Mouse (Mus musculus) heart, embryonic 13.5 days (tissue): ENCODE measurements at regions not wholly inside any gene's neighbourhood (a gene's known extent, or its start where the extent isn't known, plus 50 kb on each side); places are given as distances from the start of the nearest gene placed in this dataset.

Experiments used
- ATAC-seq: fragments of 200-750 bp; cut with Nextera tagmentation; 2 replicates; pipeline ENCODE4 v1.8.0; 2017; ENCODE audit warnings: moderate TSS enrichment; ENCODE audit not compliant: insufficient number of reproducible peaks, low FRiP score, low TSS enrichment; ENCODE audit errors: extremely low read depth
- H3K27ac ChIP-seq: fragments of 300-500 bp; sonication (generic); replicated peaks from 2 replicates; pipeline ENCODE4 v1.5.1; 2015; ENCODE audit warnings: moderate library complexity, mild to moderate bottlenecking, inconsistent platforms
- H3K27me3 ChIP-seq: fragments of 300-500 bp; sonication (generic); replicated peaks from 2 replicates; pipeline ENCODE4 v1.6.1; 2015; ENCODE audit warnings: mild to moderate bottlenecking, inconsistent platforms
- H3K36me3 ChIP-seq: fragments of 300-500 bp; sonication (generic); 2 replicates; pipeline ENCODE4 v1.6.1; 2015; ENCODE audit warnings: mild to moderate bottlenecking, inconsistent platforms
- H3K4me1 ChIP-seq: fragments of 300-500 bp; sonication (generic); 2 replicates; pipeline ENCODE4 v1.6.1; 2015; ENCODE audit warnings: inconsistent platforms
- H3K4me2 ChIP-seq: fragments of 300-500 bp; sonication (generic); 2 replicates; pipeline ENCODE4 v1.6.1; 2015; ENCODE audit warnings: inconsistent platforms, mild to moderate bottlenecking, moderate library complexity
- H3K4me3 ChIP-seq: fragments of 300-500 bp; sonication (generic); 2 replicates; pipeline ENCODE4 v1.5.1; 2015; ENCODE audit warnings: moderate library complexity, mild to moderate bottlenecking, inconsistent platforms
- H3K9ac ChIP-seq: fragments of 300-500 bp; sonication (generic); 2 replicates; pipeline ENCODE4 v1.6.1; 2015; ENCODE audit warnings: inconsistent platforms, mild to moderate bottlenecking, moderate library complexity
- H3K9me3 ChIP-seq: fragments of 300-500 bp; sonication (generic); 2 replicates; pipeline ENCODE4 v1.6.1; 2016; ENCODE audit warnings: inconsistent platforms
- WGBS: fragments of 180-500 bp; shearing (Covaris S2); methylation state at CpG from one replicate; pipeline ENCODE4 v1.1.7; 2015; ENCODE audit warnings: mixed read lengths; 5-methylcytosine and 5-hydroxymethylcytosine counted together

- WGBS: 39% methylated on average over 2 of the region's 2 CpGs
These were observed 103.8 kb upstream of the Sh3bp4 start for GRCm38 (mm10) chr1:88966416-88966815.

GRCm38 (mm10) chr1:88968142-88968541 lies 102.1 kb upstream of the Sh3bp4 start:
- no peak overlapping the region for H3K4me2 ChIP-seq
- H3K4me3 ChIP-seq: no peak overlapping the region
- WGBS: 76% methylated on average over 7 of the region's 7 CpGs
- H3K4me1 ChIP-seq: peaks cover 9% of the 10 kb centered on the region; the same call in 1 of the 2 replicates
- no peaks in the 10 kb centered on the region for H3K9me3 ChIP-seq
- no peaks in the 10 kb centered on the region for H3K36me3 ChIP-seq
- H3K27me3 ChIP-seq: no peaks in the 10 kb centered on the region
- H3K9ac ChIP-seq: no peak overlapping the region
- no peak for ATAC-seq
- H3K27ac ChIP-seq: no peak overlapping the region

More at GRCm38 (mm10) chr1:88966416-88966815, 103.8 kb upstream of the Sh3bp4 start:
- Histone ChIP-seq H3K9ac (no peak overlapping the region), H3K27me3 (no peaks in the 10 kb centered on the region), H3K9me3 (no peaks in the 10 kb centered on the region), H3K4me1 (peaks cover 9% of the 10 kb centered on the region; the same call in 1 of the 2 replicates), H3K4me2 (no peak overlapping the region), H3K4me3 (no peak overlapping the region), H3K27ac (no peak overlapping the region), H3K36me3 (no peaks in the 10 kb centered on the region)
- no peak for ATAC-seq

DNA sequence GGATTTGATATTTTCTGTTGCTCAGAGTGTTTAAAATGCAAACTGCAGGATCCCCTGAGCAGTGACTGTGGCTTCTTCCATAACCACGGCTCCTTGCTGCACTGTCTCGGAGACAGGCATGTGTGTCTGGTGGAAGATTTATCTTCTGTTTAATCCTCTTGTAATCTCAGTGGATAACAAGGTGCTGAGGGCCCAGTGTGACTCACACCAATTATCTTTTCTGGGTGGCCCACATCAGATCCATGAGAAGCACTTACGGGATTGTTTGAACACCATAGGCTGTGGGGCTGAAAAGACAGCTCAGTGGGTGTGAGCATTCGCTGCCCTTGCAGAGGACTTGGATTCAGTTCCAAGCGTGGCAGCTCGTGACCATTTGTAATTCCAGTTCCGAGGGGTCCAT lies 101.2 kb upstream of the Sh3bp4 start:
- ATAC-seq: no peak

GRCm38 (mm10) chr1:88969630-88970029 lies 100.6 kb upstream of the Sh3bp4 start:
- no peak for ATAC-seq
- Histone ChIP-seq H3K4me1 (peaks cover 9% of the 10 kb centered on the region; the same call in 1 of the 2 replicates), H3K9me3 (no peaks in the 10 kb centered on the region), H3K9ac (no peak overlapping the region), H3K27ac (no peak overlapping the region), H3K27me3 (no peaks in the 10 kb centered on the region), H3K36me3 (no peaks in the 10 kb centered on the region), H3K4me2 (no peak overlapping the region), H3K4me3 (no peak overlapping the region)
- WGBS: 90% methylated on average over 3 of the region's 3 CpGs

More for the DNA sequence above, 101.2 kb upstream of the Sh3bp4 start:
- Histone ChIP-seq H3K4me3 (no peak overlapping the region), H3K4me1 (peaks cover 9% of the 10 kb centered on the region; the same call in 1 of the 2 replicates), H3K27me3 (no peaks in the 10 kb centered on the region), H3K36me3 (no peaks in the 10 kb centered on the region), H3K9ac (no peak overlapping the region), H3K9me3 (no peaks in the 10 kb centered on the region), H3K27ac (no peak overlapping the region), H3K4me2 (no peak overlapping the region)
- WGBS: 60% methylated on average over 7 of the region's 7 CpGs

GRCm38 (mm10) chr1:88976101-88976500 lies 94.1 kb upstream of the Sh3bp4 start:
- no peaks in the 10 kb centered on the region for H3K27me3 ChIP-seq
- WGBS: 76% methylated on average over 8 of the region's 8 CpGs
- H3K9ac ChIP-seq: no peak overlapping the region
- ATAC-seq: no peak
- no peaks in the 10 kb centered on the region for H3K4me1 ChIP-seq
- H3K36me3 ChIP-seq: no peaks in the 10 kb centered on the region
- H3K4me3 ChIP-seq: no peak overlapping the region
- H3K4me2 ChIP-seq: no peak overlapping the region
- H3K27ac ChIP-seq: no peak overlapping the region
- H3K9me3 ChIP-seq: no peaks in the 10 kb centered on the region; the same call in 1 of the 2 replicates

DNA sequence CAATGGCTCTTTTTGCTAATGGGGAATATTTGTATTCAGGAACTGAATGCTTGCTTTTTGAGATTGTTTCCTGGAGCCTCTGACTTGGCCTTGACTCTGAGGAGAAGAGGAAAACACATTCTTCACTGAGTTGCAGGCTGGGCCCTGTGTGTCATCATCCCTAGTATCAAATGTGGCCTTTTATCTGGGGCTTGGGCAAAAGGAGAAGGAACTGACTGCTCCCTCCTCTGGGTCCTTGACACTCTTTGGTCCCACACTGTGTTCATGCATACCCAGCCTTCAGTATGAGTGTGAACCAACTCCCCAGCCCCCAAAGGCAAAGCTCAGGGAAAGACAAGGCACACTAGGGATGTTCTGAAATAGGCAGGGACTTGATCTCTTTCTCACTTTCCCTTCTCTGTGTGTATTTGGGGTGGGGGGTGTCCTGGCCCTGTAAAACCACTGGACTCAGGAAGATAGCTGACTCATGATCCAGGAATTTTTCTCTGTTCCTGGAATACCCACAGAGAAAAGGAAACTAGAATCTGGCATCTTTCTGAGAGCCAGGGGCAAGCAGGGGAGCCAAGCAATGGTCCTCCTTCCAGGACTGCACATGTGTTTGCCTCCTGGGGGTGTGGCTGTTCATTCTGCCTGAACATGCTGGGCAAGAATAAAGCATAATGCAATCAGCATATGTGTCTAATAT lies 82.1 kb upstream of the Sh3bp4 start:
- Histone ChIP-seq H3K36me3 (no peaks in the 10 kb centered on the region), H3K27me3 (no peaks in the 10 kb centered on the region), H3K4me3 (no peak overlapping the region), H3K27ac (no peak overlapping the region), H3K4me2 (no peak overlapping the region), H3K9me3 (no peaks in the 10 kb centered on the region), H3K4me1 (0 out of 2 replicates have a peak, but pooled peaks cover 11% of the 10 kb centered on the region), H3K9ac (no peak overlapping the region)
- ATAC-seq: no peak

DNA sequence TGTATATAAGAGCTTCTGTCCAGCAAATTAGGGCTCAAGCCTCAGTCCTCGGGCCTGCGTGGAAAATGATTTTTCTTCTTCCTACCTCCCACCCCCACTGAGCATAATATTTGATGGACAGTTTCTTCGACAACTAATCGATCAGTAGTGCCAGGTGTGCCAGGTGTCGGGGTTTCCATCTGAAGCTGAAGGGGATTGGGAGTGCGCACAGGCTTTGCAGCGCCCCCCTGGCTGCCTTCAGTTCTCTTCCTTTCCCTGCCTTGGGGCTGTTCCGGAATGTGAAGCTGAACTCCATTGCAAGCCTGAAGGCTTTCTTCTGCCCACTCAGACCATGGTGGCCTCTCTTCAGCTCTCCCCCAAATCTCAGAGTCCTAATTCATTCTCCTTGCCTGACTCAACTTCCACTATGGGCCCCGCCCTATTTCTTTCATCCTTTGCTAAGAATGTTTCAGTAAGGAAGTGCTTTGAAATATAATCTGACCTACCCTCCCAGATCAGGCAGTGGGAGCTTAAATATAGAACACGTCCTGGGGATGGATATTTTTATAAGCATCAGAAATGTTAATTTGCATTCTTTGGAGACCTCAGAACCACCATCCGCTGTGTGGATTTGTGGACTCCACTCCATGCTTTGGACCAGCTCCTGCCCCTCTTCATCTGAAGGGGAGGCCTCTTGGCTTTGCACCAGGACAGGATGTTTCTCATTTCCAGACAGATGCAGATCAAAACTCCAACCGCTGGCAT lies 75.5 kb upstream of the Sh3bp4 start:
- H3K4me1 ChIP-seq: peaks cover 23% of the 10 kb centered on the region
- no peaks in the 10 kb centered on the region for H3K9me3 ChIP-seq
- H3K4me2 ChIP-seq: peak overlapping the region; percentile 11; the same call in 1 of the 2 replicates
- H3K9ac ChIP-seq: no peak overlapping the region
- no peaks in the 10 kb centered on the region for H3K27me3 ChIP-seq
- ATAC-seq: no peak
- no peak overlapping the region for H3K4me3 ChIP-seq
- H3K36me3 ChIP-seq: no peaks in the 10 kb centered on the region
- 0 out of 2 replicates have a peak overlapping the region, but pooled peaks have one; percentile 15 for H3K27ac ChIP-seq
- 57% methylated on average over 12 of the region's 12 CpGs for WGBS

DNA sequence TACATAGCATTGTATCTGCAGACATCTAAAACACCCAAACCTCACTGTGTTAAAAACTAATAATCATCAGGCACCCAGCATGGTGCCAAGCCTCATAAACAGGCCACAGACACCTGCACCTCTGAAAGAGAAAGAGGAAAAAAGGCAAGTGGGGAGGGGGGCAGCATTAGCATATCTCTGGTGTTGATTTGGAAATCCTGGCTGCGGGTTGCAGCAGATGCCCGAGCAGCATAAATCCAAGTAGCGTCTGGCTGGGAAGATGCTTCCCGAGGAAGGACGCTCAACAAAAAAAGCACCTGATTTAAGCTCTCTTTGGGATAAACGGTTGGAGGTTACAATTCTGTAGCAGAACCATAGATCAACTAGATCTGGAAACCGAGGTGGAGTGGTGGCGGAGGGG lies 74.3 kb upstream of the Sh3bp4 start:
- Histone ChIP-seq H3K9me3 (peaks cover 5% of the 10 kb centered on the region; the same call in 1 of the 2 replicates), H3K4me1 (peaks cover 23% of the 10 kb centered on the region), H3K4me2 (no peak overlapping the region), H3K27me3 (no peaks in the 10 kb centered on the region), H3K27ac (no peak overlapping the region), H3K9ac (no peak overlapping the region), H3K36me3 (no peaks in the 10 kb centered on the region), H3K4me3 (no peak overlapping the region)
- WGBS: 39% methylated on average over 8 of the region's 8 CpGs
- no peak for ATAC-seq

- H3K9me3 ChIP-seq: peaks cover 5% of the 10 kb centered on the region; the same call in 1 of the 2 replicates
- ATAC-seq: no peak
- peaks cover 23% of the 10 kb centered on the region for H3K4me1 ChIP-seq
- no peak overlapping the region for H3K4me2 ChIP-seq
- H3K36me3 ChIP-seq: no peaks in the 10 kb centered on the region
- H3K9ac ChIP-seq: no peak overlapping the region
- H3K4me3 ChIP-seq: no peak overlapping the region
- H3K27ac ChIP-seq: no peak overlapping the region
- 72% methylated on average over 7 of the region's 7 CpGs for WGBS
- no peaks in the 10 kb centered on the region for H3K27me3 ChIP-seq
These were observed 73.6 kb upstream of the Sh3bp4 start for GRCm38 (mm10) chr1:88996657-88997056.

DNA sequence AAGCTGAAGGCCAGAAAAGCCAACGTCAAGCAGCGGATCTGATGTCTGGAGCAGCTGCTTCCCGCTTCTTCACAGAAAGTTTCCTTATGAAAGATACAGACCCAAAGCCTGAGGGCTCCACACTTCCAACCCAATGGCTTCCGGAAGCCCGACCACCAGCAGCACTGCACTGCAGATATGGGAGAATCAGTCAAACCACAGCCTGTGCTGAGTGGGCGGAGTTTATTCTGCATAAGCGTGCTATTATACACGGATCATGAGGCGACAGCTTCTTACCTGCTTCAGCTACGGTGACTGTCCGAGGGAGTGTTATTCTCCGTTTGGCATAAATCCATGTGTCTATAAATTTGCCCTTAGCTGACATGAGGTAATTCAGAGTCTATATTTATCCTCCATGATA lies 72.4 kb upstream of the Sh3bp4 start:
- no peak overlapping the region for H3K9ac ChIP-seq
- H3K27ac ChIP-seq: no peak overlapping the region
- H3K9me3 ChIP-seq: peaks cover 5% of the 10 kb centered on the region; the same call in 1 of the 2 replicates
- H3K27me3 ChIP-seq: no peaks in the 10 kb centered on the region
- no peaks in the 10 kb centered on the region for H3K36me3 ChIP-seq
- H3K4me2 ChIP-seq: no peak overlapping the region
- H3K4me3 ChIP-seq: no peak overlapping the region
- no peak for ATAC-seq
- peaks cover 23% of the 10 kb centered on the region for H3K4me1 ChIP-seq
- WGBS: 71% methylated on average over 12 of the region's 12 CpGs

- WGBS: 67% methylated on average over 3 of the region's 3 CpGs
- Histone ChIP-seq H3K27me3 (no peaks in the 10 kb centered on the region), H3K27ac (no peak overlapping the region), H3K9me3 (peaks cover 5% of the 10 kb centered on the region; the same call in 1 of the 2 replicates), H3K4me3 (no peak overlapping the region), H3K9ac (no peak overlapping the region), H3K36me3 (no peaks in the 10 kb centered on the region), H3K4me1 (peaks cover 8% of the 10 kb centered on the region), H3K4me2 (no peak overlapping the region)
- ATAC-seq: no peak
These were observed 67.9 kb upstream of the Sh3bp4 start for GRCm38 (mm10) chr1:89002326-89002725.
